Mouse (Mus musculus): Measurements from ENCODE around the gene Slc35a2.

DNA sequence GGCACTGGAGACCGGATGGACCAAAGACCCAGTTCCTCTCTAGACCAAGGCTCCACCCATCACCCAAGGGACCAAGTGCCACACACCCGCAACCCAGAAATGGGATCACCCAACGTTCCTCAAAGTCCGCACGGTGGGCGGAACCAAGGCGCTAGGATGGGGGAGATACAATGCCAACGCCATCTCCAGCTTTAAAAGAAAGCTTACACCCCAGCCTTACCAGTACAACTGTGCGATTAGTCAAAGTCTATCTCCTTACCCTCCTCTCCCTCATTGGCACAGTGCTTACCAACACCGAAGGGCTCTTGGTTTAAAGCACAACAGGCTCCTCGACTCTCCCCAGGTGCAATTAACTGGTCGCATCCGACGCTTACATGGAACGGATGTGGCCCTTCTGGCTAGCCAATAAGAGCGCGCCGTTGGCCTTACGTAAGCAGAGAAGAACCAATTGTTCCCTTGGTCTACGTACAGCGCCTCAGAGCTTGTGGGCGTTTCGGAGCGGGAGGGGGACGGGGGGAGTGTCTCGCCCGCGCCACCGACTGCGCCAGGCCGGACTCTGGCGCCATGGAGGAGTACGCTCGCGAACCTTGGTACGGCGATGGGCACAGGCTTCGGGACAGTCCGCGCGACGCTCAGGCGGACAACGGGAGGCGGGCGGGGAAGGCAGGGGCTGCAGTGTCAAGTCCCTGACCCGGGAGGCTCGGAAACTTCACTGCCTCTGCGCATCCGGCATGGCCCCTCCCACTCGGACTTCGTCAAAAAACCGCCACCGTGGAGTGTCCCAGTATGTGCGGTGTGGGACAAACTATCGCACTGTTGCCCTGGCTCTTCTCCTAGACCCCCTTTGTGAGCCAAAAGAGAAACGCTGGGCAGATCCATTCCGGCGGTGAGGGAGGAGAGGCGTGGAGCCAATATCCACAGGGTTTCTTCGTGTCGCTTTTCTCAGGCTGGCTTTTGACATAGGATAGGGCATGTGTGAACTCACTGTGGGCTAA is 15.3 kb downstream of the Slc35a2 start, which contains the start of the genes Pqbp1 and Timm17b:
- no peak for TF ChIP-seq CTCF (IDR thresholded peaks at IDR 0.05; ENCODE audit: low read depth)
- TF ChIP-seq EP300 (IDR thresholded peaks at IDR 0.05; ENCODE audit: low read depth): peak; percentile 27; the same call in 1 of the 2 replicates

Data from liver, embryonic 14.5 days (tissue).